ENCODE assay signal across 28 mouse cellular contexts in genomic region chr7:36830155-36830554, GRCm38 (mm10).
A peak's percentile ranks its signal among the peaks of the same experiment; 100 is the strongest.
DNase-seq lines count a peak whose midpoint lies in the region; ATAC-seq and TF ChIP-seq lines count a peak whose summit lies in the region.
"Had no signal": no experiment of that assay in that cellular context is flagged by ENCODE, and none has a peak within 500 bp of the region (broad histone marks: within the 10 kb centered on the region; RNA-seq: fewer than 3 reads in every experiment).

No protein-coding gene starts in this region.

- no peak overlapping the region for H3K4me3 ChIP-seq in embryonic facial prominence, embryonic 13.5 days
- H3K4me3 ChIP-seq in embryonic facial prominence, embryonic 10.5 days: no peak overlapping the region
- no peak overlapping the region for H3K4me3 ChIP-seq in lung, embryonic 16.5 days (ENCODE audit: low read length)
- no peak overlapping the region for H3K4me3 ChIP-seq in lung, adult 2 months (replicated peaks; ENCODE audit: extremely low read depth, low read depth, low read length)
- H3K4me3 ChIP-seq: embryonic facial prominence, embryonic 12.5 days; erythroblast, embryonic 14.5 days; forebrain, embryonic 10.5 days; forebrain, embryonic 12.5 days had no signal

- DNase-seq in embryonic facial prominence, embryonic 10.5 days (ENCODE audit: low spot score): no peak
- no peak for DNase-seq in lung, adult 2 months
- peak; percentile 3 for DNase-seq in lung, postnatal 36 days
- DNase-seq in lung, postnatal 14 days: no peak
- no peak for DNase-seq in urinary bladder, adult 2 months (ENCODE audit: low spot score)
- DNase-seq: adrenal gland, adult 8-10 months; adrenal gland, postnatal 25 days; B cell, adult 2 months; cerebellum, adult 11 months; cerebellum, adult 18-20 months; cerebellum, adult 8-10 months; cerebellum, adult 9-11 months; cerebellum, postnatal 14 days; cerebellum, postnatal 36 days; embryo, embryonic 11 days had no signal

- 53% methylated on average over 2 of the region's 2 CpGs for WGBS in embryonic facial prominence, embryonic 13.5 days
- WGBS in embryonic facial prominence, embryonic 10.5 days: 76% methylated on average over 2 of the region's 2 CpGs
- WGBS in lung, embryonic 16.5 days: 51% methylated on average over 2 of the region's 2 CpGs
- 66% methylated on average over 2 of the region's 2 CpGs for WGBS in lung, adult 2 months

- no peaks in the 10 kb centered on the region for H3K9me3 ChIP-seq in embryonic facial prominence, embryonic 13.5 days
- no peaks in the 10 kb centered on the region for H3K9me3 ChIP-seq in embryonic facial prominence, embryonic 10.5 days
- H3K9me3 ChIP-seq in lung, embryonic 16.5 days (ENCODE audit: control insufficient read depth, low read length): peaks cover 2% of the 10 kb centered on the region; the same call in 1 of the 2 replicates
- H3K9me3 ChIP-seq: embryonic facial prominence, embryonic 12.5 days; forebrain, embryonic 10.5 days; forebrain, embryonic 12.5 days had no signal

- H3K27me3 ChIP-seq in embryonic facial prominence, embryonic 13.5 days: peaks cover 17% of the 10 kb centered on the region
- H3K27me3 ChIP-seq in embryonic facial prominence, embryonic 10.5 days (replicated peaks; ENCODE audit: low read depth, poor library complexity, severe bottlenecking): no peaks in the 10 kb centered on the region
- no peaks in the 10 kb centered on the region for H3K27me3 ChIP-seq in lung, embryonic 16.5 days (ENCODE audit: control insufficient read depth, insufficient read depth, low read depth, low read length)
- H3K27me3 ChIP-seq: CH12.LX; embryonic facial prominence, embryonic 12.5 days; forebrain, embryonic 12.5 days had no signal

- ATAC-seq in embryonic facial prominence, embryonic 13.5 days (ENCODE audit: insufficient number of reproducible peaks, insufficient read depth, low FRiP score, low TSS enrichment, low read depth): no peak
- peak; percentile 59; the same call in 1 of the 2 replicates for ATAC-seq in lung, embryonic 16.5 days (ENCODE audit: low read depth)
- ATAC-seq: activated CD4-positive, CD25-positive, alpha-beta regulatory T cell, adult 4 months; CD4-positive, CD25-positive, alpha-beta regulatory T cell, adult 4 months; forebrain, embryonic 14.5 days; forebrain, embryonic 16.5 days; Patski had no signal

- peak overlapping the region; percentile 23 for H3K4me2 ChIP-seq in embryonic facial prominence, embryonic 13.5 days
- no peak overlapping the region for H3K4me2 ChIP-seq in lung, embryonic 16.5 days (ENCODE audit: low read depth, low read length)
- H3K4me2 ChIP-seq: embryonic facial prominence, embryonic 12.5 days; forebrain, embryonic 12.5 days had no signal

- no peak overlapping the region for H3K9ac ChIP-seq in embryonic facial prominence, embryonic 13.5 days
- no peak overlapping the region for H3K9ac ChIP-seq in lung, embryonic 16.5 days (ENCODE audit: low read length)
- H3K9ac ChIP-seq: embryonic facial prominence, embryonic 12.5 days; forebrain, embryonic 12.5 days had no signal

- peak overlapping the region; percentile 30; the same call in 1 of the 2 replicates for H3K27ac ChIP-seq in embryonic facial prominence, embryonic 13.5 days
- no peak overlapping the region for H3K27ac ChIP-seq in embryonic facial prominence, embryonic 10.5 days (replicated peaks)
- no peak overlapping the region for H3K27ac ChIP-seq in lung, embryonic 16.5 days (ENCODE audit: low read length)
- H3K27ac ChIP-seq: embryonic facial prominence, embryonic 12.5 days; forebrain, embryonic 10.5 days; forebrain, embryonic 12.5 days had no signal

- H3K4me1 ChIP-seq in embryonic facial prominence, embryonic 13.5 days: peaks cover 11% of the 10 kb centered on the region
- H3K4me1 ChIP-seq in embryonic facial prominence, embryonic 10.5 days: peaks cover 4% of the 10 kb centered on the region; the same call in 1 of the 2 replicates
- no peaks in the 10 kb centered on the region for H3K4me1 ChIP-seq in lung, embryonic 16.5 days (replicated peaks; ENCODE audit: control insufficient read depth, insufficient read depth, low read length)
- no peaks in the 10 kb centered on the region for H3K4me1 ChIP-seq in lung, adult 2 months (ENCODE audit: control insufficient read depth, insufficient read depth, low read length)
- H3K4me1 ChIP-seq: forebrain, embryonic 10.5 days; forebrain, embryonic 12.5 days had no signal

- TF ChIP-seq POLR2A in lung, adult 2 months (IDR thresholded peaks at IDR 0.05; ENCODE audit: borderline replicate concordance, extremely low read depth, low read depth, low read length): no peak

- no peaks in the 10 kb centered on the region for H3K36me3 ChIP-seq in embryonic facial prominence, embryonic 13.5 days
- no peaks in the 10 kb centered on the region for H3K36me3 ChIP-seq in embryonic facial prominence, embryonic 10.5 days (replicated peaks)
- no peaks in the 10 kb centered on the region for H3K36me3 ChIP-seq in lung, embryonic 16.5 days (ENCODE audit: control insufficient read depth, insufficient read depth, low read length)
- H3K36me3 ChIP-seq: embryonic facial prominence, embryonic 12.5 days; forebrain, embryonic 10.5 days; forebrain, embryonic 12.5 days; G1E had no signal

- TF ChIP-seq CTCF in lung, adult 2 months (IDR thresholded peaks at IDR 0.05; ENCODE audit: insufficient read depth, low read length): no peak
